Mouse (Mus musculus): ENCODE data around the gene Gfy.
"Not testable (repeated sequence)": the region's sequence is repeated elsewhere in the genome, so short reads cannot be mapped to it uniquely, and the experiment has no call there.

Gene Gfy

DNA sequence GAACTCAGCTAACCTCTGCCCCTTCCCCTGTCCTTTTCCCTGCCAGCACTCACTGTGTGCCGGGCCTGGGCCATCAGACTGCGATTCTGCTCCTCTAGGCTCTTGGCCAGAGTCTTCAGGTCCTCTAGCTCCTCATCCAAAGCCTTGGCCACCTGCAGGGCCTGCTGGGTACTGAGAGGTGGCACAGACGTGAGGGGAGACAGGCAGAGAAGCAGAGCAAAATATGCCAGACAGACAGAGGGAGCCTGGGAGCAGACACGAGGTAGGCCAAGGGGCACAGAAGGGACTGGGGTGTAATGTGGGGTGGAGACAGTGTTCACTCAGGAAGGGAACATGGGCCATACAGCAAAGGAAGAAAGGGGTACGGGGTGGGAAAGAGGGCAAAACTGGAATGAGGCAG is 14.0 kb upstream of the Gfy start:
- DNase-seq: no peak

DNA sequence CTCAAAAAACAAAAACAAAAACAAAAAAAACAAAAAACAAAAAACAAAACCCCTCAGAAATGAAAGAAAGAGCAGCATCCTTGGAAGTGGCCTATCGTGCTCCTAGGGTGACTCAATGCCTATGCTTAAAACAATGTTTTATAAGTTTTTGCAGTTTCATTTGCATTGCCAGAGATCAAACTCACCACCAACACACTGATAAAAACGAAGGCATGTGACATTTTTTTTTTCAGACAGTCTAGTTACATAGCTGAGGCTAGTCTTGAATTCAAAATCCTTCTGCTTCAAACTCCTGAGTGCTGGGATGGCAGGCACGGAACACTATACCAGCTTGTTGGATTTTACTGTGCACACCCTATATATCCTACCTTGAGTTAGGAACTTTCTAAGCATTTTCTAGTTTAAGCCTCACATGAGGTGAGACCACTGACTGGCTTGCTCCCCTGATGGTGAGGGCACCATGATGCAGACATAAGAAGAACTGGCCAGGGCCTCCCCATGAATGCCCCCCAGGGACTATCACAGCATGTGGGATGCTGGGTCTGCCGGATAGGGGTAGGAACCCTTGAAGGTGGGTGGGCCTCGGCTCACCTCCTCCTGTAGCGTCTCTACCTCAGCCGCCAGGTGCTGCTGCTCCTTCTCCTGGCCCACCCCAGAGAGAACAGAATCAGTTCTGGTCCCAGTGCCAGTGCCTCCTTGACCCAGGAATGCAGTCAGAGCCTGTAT is 13.4 kb upstream of the Gfy start:
- DNase-seq: no peak

DNA sequence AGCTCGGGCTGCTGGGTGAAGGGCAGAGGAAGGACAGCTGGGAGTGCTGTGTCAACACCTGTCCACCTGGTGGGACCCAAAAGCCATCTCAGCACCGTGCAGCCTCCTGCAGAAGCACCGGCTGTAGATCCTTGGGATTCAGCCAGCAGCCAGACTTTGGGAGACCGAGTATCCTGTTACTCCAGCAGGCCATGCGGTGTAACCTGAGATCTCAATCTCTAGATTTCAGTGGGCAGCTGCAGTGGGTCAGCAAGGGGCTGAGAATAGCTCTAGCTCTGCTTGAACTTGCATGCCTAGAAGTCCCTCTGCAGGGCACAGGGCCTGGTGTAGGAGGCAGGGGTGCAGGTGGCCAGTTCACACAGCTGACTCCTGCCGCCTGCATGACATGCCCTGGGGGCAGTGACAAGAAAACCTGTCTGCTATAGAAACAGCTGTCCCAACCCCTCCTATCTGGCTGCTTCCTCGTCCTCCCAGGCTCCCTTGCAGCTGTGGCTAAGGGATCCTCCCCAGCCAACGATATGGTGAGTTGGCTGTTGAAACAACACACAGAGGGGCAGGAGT is 12.5 kb upstream of the Gfy start:
- no peak for DNase-seq

DNA sequence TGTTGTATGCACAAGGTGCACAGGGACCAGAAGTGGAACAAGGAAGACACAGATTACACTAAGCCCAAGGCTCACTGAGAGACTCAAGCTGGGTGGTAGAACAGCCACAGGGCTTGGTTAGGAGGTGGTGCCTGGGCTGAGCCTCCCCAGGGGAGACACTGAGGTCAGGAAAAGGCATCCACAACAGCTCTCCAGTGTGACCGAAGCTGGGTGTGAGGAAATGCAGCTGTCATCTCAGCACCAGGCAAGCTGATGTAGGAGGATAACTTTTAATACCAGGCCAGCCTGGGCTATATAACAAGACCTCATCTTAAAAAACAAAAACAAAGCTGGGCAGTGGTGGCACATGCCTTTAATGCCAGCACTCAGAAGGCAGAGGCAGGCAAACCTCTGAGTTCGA is 11.8 kb upstream of the Gfy start:
- DNase-seq: no peak

DNA sequence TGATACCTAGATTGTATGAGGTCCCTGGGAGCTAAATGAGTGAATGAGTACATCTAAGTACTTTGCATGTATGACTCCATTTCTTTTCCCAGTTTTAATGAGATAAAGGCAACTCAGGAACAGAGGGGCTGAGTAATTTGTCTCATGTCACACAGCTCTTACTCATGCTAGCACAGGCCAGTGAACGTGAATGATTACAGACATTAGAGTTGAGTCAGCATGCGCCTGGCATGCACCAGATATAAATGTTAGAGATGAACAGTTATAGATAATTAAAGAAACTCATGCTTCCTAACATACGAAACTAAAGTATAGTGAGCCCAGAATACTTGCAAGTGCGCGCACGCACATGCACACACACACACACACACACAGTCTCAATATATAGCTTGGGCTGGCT is 10.8 kb upstream of the Gfy start:
- DNase-seq: no peak

DNA sequence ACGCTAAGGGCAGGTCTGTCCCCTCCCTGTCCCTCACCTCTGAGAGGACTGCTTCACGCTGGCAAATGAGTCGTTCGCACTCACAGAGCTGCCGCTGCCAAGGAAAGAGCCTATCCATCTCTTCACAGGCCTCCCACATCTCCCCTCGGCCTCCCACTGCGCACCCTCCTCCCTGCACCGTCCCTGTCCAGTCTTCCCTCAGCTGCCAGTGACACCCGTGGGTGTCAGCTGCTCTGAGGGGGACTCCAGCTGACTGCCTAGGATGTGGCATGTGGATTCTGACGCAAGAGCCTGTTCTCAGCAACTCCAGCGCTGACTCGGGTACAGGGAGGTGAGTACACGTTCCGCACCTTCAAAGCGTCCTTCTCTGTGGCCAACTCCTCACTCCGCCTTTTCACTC is 10.2 kb upstream of the Gfy start:
- DNase-seq: no peak

DNA sequence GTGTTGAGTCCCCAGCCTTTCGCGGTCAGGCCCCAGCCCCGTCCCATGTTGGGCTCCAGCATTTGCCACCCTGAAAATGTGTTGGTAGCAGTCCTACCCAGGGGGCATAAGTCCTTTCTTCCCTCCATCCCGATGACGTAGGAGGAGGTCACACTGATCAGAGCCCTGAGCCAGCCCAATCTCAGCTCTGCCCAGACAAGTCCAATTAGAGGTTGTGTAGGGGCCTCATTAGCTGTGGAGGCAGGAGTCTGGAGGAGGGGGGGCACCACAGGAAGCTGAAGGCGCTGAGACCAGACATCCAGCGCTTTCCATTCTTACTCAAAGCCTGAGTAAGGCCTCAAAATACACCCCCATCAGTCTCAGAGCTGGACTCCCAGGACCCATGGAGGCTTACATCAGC is 6.6 kb upstream of the Gfy start:
- no peak for DNase-seq

DNA sequence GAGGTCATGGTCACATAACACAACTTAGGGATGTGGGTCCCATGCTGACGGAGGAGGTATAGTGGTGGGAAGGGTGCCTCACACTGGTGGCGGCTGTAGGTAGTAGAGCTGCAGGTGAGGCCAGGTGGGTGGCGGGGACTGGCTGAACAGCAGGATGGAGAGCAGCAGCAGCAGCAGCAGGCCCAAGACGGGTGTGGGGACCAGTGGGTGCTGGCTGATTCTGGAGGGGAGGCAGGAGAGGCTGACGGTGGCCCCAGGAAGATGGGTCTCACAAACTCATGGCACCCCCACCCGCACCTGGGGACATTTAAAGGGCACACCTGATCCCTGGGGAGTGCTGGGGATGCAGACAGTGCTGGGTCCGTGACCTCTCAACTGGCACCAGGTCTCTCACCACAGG is 4.3 kb upstream of the Gfy start:
- DNase-seq: no peak

DNA sequence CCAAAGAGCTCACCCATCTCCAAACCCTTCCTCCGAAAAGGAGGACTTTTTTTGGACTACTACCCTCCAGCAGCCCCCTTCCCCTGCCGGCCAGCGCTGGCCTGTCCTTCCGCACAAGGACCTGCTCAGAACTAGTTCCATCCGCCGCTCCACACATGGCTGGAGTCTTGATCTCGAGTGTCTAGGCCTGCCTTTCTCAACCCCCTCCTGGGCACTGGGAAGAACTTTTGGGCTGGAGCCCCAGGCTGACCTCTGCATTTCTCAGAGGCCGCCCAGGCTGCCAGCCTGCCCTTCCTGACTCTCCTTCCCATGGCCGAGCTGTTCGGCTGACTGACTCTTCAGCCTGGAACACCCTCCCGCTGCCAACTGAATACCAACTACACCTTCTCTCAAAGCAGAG is 3.2 kb upstream of the Gfy start:
- DNase-seq: no peak

DNA sequence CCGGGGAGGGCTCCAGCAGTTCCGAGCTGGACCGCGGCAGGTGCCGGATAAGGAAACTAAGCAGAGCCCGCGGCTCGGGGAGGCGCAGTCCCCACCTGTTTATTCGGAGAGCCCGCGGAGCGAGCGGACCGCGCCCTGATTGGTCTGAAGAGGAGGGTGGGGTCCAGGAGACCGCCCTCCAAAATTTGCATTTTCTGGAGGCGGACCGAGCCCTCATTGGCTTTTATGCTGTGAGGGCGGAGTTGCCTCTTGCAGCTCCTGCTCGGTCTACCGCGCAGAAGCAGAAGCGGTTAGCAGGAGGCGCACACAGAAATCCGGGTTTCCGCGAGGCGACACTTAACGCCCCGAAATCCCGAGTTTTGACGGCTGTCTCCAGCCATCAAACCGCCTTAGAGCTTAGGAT is 2.8 kb upstream of the Gfy start:
- peak; percentile 90 for DNase-seq

DNA sequence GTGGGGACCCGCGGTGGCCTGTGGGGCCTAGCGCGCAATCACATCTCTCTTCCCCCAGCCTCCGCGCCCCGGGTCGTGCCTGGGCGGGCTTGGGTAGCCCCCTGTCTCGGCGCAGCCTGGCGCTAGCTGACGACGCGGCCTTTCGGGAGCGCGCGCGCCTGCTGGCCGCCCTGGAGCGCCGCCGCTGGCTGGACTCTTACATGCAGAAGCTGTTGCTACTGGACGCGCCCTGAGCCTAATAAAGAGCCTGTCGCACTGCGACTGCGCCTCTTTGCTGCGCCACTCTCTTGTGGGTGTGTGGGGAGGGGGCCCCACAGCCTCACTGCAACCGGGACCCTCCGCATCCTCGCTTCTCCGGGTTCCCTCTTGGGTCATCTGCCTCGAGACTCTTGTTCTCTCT is 2.2 kb upstream of the Gfy start:
- DNase-seq: peak; percentile 36

DNA sequence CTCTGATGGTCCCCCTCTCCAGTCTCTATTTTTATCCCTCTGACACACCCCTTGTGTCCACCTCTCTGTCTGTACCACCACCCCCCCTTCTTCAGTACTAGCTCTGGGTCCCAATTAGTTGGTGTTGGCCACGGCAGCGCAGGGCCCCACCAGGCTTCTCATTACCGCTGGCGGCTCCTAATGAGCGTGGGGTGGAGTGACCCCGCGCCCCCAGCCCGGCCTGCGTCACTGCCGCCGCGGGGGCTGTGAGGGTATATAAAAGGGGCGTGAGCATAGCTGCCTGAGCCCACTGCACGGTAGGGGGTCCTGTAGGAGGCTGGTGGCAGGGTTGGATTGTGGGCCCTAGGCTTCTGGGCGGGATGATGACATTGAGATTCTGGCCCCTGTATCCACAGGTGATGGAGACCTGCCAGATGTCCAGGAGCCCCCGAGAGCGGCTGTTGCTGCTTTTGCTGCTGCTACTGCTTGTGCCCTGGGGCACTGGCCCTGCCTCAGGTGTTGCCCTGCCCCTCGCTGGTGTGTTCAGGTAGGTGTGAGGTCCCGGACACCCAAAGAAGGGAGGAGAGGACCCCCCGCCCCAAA is 1.6 kb upstream of the Gfy start, which contains the start of gene Pth2:
Pth2 (plus strand) TSS at position 100 of the 582 bp plus-strand sequence.
- no peak for DNase-seq

DNA sequence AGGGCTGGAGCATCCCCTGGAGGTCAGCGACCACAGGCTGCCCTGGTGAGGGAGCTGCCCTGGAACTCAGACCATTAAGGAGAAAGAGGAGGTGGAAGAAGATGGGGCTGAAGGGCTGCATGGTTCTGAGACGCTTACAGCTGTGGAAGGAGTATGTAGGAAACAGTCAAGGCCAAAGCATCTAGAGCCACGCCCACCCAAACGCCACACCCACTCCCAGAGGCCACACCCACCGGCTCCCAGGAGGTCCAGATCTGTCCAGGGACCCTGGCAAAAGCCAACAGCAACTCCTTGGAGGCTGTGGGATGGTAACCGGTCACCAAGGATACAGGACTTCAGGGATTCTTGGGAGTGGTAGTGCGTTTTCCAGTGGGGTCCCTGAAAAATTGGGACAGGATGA is 819 bp downstream of the Gfy start:
- peak; percentile 38 for DNase-seq

DNA sequence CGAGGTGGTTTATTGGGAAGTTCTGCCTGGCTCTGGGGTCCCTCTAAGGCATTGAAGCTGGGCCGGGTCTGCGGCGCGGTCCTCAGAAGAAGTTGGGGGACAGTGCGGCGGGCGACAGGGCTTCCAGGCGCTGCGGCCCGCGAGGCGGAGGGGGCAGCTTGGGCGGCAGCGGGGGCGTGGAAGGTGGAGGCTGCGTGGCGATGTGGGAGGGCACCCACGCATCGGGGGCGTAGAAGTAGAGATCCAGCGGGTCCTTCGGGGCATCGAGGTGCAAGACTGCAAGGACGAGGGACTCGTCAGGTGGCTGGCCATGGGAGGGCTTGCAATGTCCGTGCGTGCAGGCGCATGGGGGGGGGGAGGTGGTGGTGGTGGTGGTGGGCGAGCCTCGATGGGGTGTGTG is 3.0 kb downstream of the Gfy start:
- no peak for DNase-seq

DNA sequence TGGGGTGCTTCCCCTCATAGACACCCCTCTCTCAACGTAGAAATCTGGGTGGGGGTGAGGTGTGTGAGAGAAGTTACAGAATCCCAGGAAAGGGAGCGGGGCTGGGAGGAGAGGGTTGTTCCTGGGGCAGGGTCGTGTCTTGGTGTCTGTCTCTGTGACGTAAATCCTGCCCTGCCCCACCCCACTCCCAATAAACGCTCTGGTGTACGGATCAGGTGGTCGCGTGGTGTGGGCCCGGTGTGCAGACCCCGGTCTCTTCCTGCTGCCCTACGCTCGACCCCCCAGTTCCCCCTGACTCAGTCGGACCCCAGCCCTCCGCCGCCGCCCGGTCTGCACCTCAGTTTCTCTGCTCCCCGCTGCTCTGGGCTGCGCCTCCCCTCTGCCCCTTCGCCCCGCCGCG is 3.4 kb downstream of the Gfy start:
- DNase-seq: no peak

DNA sequence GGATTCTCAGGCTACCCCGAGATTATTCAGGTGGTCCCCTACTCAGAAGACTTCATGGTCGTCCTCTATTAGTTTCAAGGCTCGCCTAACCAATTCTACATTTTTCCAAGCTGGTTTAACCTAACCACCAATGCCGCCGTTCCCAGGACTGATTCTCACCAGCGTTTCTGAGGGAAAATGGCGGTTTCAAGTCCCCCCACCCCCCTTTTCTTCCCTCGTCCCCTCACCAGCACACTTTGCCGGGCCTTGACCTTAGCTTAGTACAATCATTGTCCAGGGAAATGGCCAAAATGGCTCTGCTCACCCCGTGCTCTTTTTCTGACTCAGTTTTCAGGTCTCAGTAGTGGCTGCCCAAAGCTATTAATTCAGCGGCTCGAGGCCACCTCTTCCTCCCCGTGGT is 4.0 kb downstream of the Gfy start:
- no peak for DNase-seq

DNA sequence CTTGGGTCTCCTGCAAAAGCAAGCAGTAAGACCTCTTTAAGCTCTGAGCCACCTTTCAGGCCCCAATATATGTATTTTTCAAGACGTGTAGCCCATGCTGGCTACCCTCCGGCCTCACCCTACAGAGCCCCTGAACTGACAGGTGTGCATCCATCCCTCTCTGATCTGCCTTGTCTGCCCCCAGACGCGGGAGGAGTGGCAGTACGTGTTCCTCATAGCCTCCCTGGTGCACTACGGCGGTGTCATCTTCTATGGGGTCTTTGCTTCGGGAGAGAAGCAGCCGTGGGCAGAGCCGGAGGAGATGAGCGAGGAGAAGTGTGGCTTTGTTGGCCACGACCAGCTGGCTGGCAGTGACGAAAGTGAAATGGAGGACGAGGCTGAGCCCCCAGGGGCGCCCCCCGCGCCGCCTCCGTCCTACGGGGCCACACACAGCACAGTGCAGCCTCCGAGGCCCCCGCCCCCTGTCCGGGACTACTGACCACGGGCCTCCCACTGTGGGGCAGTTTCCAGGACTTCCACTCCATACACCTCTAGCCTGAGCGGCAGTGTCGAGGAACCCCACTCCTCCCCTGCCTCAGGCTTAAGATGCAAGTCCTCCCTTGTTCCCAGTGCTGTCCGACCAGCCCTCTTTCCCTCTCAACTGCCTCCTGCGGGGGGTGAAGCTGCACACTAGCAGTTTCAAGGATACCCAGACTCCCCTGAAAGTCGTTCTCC is 4.6 kb downstream of the Gfy start:
- no peak for DNase-seq

DNA sequence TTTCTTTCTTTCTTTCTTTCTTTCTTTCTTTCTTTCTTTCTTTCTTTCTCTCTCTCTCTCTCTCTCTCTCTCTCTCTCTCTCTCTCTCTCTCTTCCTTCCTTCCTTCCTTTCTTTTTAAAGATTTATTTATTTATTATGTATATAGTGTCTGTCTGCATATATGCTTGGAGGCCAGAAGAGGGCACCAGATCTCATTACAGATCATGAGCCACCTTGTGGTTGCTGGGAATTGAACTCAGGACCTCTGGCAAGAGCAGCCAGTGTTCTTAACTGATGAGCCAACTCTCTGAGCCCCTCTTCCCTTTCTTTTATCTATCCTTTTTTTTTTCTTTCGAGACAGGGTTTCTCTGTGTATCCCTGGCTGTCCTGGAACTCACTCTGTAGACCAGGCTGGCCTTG is 5.6 kb downstream of the Gfy start:
- not testable (repeated sequence) for DNase-seq

DNA sequence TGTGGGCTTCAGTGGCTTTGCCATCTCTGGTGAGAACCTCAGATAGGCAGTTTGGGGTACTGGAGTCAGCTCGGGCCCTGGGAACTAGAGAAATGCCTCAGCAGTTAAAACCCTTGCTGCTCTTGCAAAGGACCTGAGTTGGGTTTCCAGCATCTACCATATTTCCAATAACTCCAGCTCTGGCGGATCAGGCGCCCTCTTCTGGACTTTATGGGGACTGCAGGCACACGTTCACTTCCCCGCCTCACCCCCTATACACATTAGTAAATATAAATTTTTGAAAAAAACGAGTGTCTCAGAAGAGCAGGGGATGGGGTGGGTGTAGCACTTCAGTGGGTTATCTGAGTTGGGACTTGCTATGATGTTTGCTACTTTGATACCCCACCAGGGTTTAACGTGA is 6.4 kb downstream of the Gfy start:
- DNase-seq: peak; percentile 34

DNA sequence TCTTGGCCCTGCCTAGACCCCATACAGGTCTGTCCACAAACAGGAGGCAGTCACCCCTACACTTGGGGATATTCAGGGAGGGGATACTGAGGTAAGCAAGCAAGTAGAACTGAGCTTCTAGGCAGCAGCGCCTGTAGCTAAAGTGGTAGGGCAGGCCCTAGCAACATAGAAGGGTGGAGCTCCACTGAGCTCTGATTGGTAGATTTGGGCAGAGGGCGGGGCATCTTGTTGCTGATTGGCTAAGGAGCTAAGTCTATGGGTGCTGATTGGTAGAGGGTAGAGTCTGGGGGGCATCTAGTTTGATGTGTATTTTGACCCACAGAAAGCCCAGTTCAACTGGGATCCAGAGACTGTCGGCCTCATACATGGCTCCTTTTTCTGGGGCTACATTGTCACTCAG is 9.9 kb downstream of the Gfy start:
- no peak for DNase-seq

DNA sequence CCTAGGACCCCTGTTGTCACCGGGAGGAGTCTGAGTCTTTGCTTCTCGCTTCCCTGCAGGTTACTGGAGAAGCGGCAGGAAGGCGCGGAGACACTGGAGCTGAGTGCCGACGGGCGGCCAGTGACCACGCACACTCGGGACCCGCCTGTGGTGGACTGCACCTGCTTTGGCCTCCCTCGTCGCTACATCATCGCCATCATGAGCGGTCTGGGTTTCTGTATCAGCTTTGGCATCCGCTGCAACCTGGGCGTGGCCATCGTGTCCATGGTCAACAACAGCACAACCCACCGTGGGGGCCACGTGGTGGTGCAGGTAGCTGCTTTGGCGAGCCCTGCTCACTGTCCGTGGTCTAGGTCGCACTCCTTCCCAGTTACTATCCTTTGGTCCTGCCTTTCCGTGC is 10.7 kb downstream of the Gfy start:
- DNase-seq: no peak

DNA sequence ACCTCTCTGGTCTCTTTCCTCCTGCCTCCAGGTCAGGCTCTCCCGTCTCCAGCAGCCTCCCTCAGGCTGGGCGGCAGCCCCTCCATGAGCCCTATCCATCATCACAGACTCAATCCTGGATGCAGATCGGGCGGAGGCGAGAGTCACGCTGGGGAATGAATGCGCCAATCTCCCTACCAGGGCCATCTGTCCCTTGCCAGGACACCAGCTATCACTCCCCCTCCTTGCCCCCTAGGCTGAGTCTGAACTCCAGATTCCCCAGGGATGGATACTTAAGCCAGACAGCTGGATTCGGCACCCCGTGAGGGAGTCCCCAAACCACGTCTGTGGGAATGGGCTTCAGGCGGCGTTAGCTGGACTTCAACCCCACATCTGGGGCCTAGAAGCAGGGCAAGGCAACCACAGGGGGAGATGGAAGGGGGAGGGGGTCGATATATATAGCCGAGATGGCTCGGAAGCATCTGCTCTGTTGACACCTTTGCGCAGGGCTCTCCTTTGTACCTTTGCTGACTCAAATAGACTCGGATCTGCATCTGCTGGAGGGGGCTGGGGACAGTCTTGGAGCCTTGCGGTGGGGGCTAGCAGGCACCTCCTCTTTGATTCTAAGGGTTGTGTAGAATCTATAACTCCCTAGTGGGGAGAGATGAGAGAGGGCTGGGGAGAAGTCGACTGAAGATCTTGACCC is 11.5 kb downstream of the Gfy start:
- no peak for DNase-seq

DNA sequence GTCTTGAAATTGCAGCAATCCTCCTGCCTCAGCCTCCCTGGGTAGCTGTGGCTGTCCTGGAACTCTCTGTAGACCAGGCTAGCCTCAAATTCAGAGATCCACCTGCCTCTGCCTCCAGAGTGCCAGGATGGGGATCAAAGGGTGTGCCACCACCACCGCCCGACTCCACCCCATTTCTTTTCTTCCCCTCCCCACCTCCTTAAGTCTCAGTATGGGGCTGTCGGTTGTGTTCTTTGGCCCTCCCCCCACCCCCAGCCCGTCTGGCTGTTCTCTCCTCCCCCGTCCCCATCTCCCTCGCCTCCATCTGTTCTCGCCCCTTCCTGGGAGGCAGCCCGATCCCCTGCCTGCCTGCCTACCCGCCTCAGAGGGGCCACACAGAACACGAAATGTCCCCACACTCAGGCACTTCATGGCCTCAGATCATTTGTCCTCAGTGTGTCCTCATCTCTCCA is 12.4 kb downstream of the Gfy start:
- no peak for DNase-seq

All from liver (tissue).